Mouse (Mus musculus): ENCODE results near the gene Dixdc1. TPM values are rescaled to one million over a fixed set of nuclear protein-coding genes. Genes with fewer than 3 reads are reported as not detected.

Gene Dixdc1
- polyA plus RNA-seq, 1 experiment from 2014 or later = 31.7 TPM

DNA sequence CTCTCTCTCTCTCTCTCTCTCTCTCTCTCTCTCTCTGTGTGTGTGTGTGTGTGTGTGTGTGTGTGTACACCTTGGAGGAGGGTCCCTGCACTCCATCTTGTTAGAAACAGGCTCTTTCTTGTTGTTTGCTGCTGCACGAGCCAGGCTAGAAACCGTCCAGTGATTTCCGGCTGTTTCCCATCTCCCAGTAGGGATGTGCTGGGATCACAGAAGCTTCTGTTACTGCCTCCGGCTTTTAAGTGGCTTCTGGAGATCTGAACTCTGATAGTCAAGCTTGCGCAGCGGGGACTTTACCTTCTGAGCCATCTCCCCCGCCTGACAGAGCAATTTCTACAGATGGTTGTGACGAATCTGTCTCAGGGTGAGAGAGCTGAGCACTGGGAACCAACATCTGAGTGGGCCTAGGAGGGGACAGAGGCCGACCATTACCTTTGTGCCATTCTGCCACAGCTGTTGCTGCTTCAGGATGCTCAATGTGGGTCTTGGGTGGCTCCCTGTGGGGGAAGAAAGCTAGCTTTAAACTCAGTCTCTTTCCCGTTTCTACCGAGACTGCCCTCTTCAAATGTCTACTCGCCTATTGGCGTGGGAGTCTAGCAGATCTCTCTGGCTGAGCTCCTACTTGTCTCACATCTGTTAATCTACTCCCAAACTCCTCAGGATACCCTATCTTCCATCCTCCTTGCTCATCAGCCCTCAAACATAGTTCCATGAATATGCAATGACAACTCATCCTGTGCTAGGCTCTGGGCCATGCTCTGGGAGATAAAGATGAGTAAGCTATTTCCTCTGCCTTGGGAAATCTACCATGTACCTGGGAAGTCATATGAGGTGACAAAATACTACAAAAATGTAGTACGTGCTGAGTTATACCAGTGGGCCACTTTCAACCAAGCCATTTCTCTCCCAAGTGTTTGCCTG lies 1.8 kb upstream of the Dixdc1 start:
- no peak overlapping the region for H3K9ac ChIP-seq
- H3K4me2 ChIP-seq = no peak overlapping the region
- no peak overlapping the region for H3K4me3 ChIP-seq
- H3K27ac ChIP-seq (replicated peaks) = no peak overlapping the region
- H3K4me1 ChIP-seq (replicated peaks) = peaks cover 13% of the 10 kb centered on the region
- peaks cover 7% of the 10 kb centered on the region; the same call in 1 of the 2 replicates for H3K27me3 ChIP-seq
- no peak for ATAC-seq (ENCODE audit: low FRiP score, low read depth)
- H3K36me3 ChIP-seq = no peaks in the 10 kb centered on the region
- 90% methylated on average over 14 of the region's 14 CpGs for WGBS
- no peaks in the 10 kb centered on the region for H3K9me3 ChIP-seq

DNA sequence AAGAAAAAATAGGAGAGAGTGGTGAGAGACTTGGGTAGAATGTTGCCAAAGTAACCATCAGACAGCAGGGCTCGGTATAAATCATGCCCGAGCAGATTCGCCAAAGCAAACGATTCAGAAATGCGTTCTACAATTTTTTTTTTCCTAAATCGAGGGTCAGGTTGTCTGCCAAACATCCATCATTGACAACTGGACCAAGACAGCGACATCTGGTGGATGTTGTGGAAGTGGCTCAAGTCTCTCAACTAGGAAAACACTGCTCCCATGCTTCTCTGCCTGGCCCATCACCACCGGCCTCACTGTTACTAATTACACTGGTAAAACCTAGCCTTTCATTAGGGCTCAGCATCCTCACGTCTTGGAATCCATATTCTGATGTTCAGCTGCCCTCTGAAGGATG lies 4.3 kb downstream of the Dixdc1 start:
- Histone ChIP-seq H3K4me2 (peak overlapping the region; percentile 47), H3K9ac (no peak overlapping the region), H3K4me1 (replicated peaks) (peaks cover 17% of the 10 kb centered on the region), H3K36me3 (no peaks in the 10 kb centered on the region), H3K4me3 (no peak overlapping the region), H3K27me3 (no peaks in the 10 kb centered on the region; the same call in 1 of the 2 replicates), H3K27ac (replicated peaks) (no peak overlapping the region), H3K9me3 (no peaks in the 10 kb centered on the region)
- no peak for ATAC-seq (ENCODE audit: low FRiP score, low read depth)
- WGBS = 3% methylated on average over 9 of the region's 9 CpGs

DNA sequence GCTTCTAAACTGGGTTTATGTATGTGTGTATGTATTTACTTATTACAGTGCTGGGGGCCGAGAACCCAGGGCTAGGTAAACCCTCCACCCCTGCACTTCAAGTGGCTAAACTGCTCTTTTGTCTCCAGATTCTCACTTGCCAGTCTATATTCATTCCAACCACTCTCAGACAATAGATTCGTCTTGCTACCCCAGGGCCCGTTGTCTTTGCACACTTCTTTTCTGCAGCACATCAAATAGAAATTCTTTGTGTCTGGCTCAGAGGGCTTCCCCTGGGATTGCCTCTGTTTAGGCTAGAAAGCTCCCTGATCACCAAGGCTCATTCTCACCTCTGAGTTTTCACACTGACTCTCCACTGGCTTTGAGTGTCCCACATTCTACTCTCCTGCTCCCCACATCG lies 6.8 kb downstream of the Dixdc1 start:
- Histone ChIP-seq H3K4me3 (no peak overlapping the region), H3K4me1 (replicated peaks) (peaks cover 13% of the 10 kb centered on the region; the same call in 1 of the 2 replicates), H3K9ac (no peak overlapping the region), H3K27ac (replicated peaks) (no peak overlapping the region), H3K27me3 (no peaks in the 10 kb centered on the region), H3K4me2 (no peak overlapping the region), H3K36me3 (no peaks in the 10 kb centered on the region), H3K9me3 (no peaks in the 10 kb centered on the region)
- 5% methylated on average over 4 of the region's 4 CpGs for WGBS
- no peak for ATAC-seq (ENCODE audit: low FRiP score, low read depth)

DNA sequence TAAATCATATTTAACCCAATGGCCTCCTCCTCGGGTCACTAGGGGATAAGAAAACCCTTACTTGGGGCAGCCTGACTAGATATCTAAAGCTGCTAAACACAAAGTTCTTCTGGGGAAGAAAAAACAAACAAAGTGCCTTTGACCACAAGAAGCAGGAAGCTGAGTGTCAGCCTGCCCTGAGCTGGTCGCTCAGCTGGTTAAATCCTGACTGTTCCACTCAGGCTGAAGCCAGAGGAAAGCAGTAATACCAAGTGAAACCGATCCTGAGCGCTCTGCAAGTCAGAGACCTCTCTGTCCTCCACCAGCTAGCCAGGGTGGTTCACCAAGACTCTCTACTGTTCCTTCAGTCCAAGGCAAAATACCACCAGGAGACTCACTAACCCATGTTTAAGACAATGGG lies 9.7 kb downstream of the Dixdc1 start:
- Histone ChIP-seq H3K27me3 (no peaks in the 10 kb centered on the region), H3K4me3 (no peak overlapping the region), H3K27ac (replicated peaks) (no peak overlapping the region), H3K4me1 (replicated peaks) (peaks cover 40% of the 10 kb centered on the region), H3K36me3 (no peaks in the 10 kb centered on the region), H3K9ac (no peak overlapping the region), H3K9me3 (no peaks in the 10 kb centered on the region), H3K4me2 (no peak overlapping the region)
- no peak for ATAC-seq (ENCODE audit: low FRiP score, low read depth)
- WGBS = 65% methylated on average over 4 of the region's 4 CpGs

DNA sequence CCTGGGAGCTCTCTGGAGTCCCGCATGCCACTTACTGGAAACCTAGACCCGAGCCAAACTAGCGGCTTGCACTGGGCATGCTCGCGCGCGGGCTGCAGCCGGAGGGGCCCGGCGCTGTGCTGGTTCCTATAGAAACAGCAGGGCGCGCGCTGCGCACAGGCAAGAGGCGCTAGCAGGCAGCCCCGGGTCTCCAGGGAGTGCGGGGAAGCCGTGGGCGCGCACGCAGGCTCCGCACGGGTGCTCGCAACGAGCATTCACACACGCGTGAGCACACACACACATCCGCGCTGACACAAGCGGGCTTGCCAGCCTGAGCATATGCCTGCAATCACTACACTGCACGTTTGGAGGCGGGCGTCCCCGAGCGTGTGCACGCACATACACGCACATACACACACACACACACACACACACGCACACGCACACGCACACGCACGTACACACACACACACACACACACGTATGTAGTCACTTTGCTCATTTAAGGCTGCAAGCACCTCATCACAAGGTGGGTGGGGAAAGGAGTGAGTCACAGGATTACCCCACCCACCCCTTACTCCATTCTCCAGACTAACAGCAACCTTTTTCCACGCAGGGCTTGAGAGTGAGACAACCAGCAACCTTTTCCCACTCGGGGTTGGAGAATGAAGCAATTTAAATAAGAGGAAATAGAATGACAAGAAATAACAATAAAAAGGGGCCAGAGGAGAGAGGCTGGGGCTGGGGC lies 11.2 kb downstream of the Dixdc1 start:
- Histone ChIP-seq H3K9ac (peak overlapping the region; percentile 67), H3K9me3 (no peaks in the 10 kb centered on the region), H3K27me3 (no peaks in the 10 kb centered on the region), H3K27ac (replicated peaks) (peak overlapping the region; percentile 90), H3K4me3 (peak overlapping the region; percentile 61), H3K4me2 (peak overlapping the region; percentile 79), H3K4me1 (replicated peaks) (peaks cover 55% of the 10 kb centered on the region), H3K36me3 (no peaks in the 10 kb centered on the region)
- peak; percentile 97 for ATAC-seq (ENCODE audit: low FRiP score, low read depth)
- WGBS = under 1% methylated on average over 45 of the region's 45 CpGs

DNA sequence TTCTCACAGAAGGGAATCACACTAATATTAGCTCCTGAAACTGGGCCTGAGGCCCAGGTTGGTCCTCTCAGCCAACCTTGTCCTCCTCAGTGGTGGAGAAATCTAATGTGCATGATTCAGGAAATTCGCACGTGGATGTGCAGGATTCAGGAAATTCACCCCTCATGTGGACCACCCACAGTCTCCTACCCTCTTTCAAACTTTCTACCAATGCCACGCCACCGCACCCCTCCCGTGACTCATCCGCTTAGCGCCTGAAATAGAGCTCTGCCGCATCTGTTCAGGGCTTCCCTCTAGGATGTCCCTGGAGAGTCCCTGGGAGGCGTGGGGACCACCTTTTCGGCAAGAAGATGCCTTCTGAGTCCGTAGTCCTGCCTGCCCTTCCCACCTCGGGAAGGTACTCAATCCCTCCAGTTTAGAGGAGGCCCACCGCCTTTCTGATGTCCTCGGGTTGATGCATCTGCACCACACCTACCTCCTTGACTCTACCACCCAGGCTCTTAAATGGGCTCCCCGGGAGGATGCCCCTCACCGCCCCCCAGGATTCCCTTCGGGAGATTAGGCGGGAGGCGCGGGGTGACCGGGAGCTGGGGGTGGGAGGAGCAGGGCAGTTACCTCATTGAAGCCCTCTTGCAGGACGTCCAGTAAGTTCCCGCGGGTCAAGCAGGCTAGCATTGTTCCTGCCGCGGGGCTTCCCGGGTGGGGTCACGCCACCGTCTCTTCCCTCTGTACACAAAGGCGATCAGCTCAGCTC lies 12.0 kb downstream of the Dixdc1 start:
- Histone ChIP-seq H3K9me3 (no peaks in the 10 kb centered on the region), H3K36me3 (no peaks in the 10 kb centered on the region), H3K27ac (replicated peaks) (peak overlapping the region; percentile 90), H3K4me1 (replicated peaks) (peaks cover 61% of the 10 kb centered on the region), H3K4me2 (peak overlapping the region; percentile 79), H3K27me3 (no peaks in the 10 kb centered on the region), H3K4me3 (peak overlapping the region; percentile 61), H3K9ac (peak overlapping the region; percentile 67)
- no peak; the same call in 1 of the 2 replicates for ATAC-seq (ENCODE audit: low FRiP score, low read depth)
- WGBS = 1% methylated on average over 30 of the region's 30 CpGs

DNA sequence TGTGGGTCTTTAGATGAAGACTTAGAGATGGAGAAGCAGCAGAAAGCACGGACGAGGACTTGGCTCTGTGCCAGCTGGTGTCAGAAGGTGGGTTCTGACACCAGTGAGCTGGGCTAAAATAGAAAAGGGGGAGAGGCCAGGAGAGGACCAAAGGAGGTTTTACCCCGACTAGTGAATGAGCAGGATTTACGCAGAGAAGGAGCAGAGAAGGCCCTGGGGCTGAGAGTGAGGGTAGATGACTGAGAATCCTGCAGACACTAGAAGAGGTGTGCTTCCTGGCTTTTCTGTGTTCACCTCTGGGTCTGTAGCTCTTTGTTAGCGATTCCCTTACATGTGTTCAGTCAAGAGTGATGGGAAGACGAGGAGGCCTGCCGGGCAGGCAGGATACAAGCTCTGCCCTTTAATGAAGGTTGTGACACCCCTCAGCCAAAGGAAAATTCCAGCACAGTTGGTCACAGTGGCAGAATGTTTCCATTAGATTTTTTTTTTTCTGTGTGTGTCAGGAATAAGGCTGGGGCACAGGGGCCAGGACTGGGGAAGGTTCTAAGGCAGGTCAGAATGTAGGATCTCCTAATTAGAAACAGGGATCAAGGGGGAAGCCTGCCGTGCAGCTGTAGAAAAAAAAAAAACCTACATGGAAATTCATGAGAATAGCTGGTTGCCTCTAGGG lies 13.3 kb downstream of the Dixdc1 start:
- no peak for ATAC-seq (ENCODE audit: low FRiP score, low read depth)
- H3K4me3 ChIP-seq = peak overlapping the region; percentile 61
- H3K4me1 ChIP-seq (replicated peaks) = peaks cover 66% of the 10 kb centered on the region
- no peaks in the 10 kb centered on the region for H3K36me3 ChIP-seq
- no peaks in the 10 kb centered on the region for H3K27me3 ChIP-seq
- H3K9me3 ChIP-seq = no peaks in the 10 kb centered on the region
- peak overlapping the region; percentile 90 for H3K27ac ChIP-seq (replicated peaks)
- H3K9ac ChIP-seq = no peak overlapping the region; the same call in 1 of the 2 replicates
- peak overlapping the region; percentile 79 for H3K4me2 ChIP-seq
- WGBS = 22% methylated on average over 8 of the region's 8 CpGs

DNA sequence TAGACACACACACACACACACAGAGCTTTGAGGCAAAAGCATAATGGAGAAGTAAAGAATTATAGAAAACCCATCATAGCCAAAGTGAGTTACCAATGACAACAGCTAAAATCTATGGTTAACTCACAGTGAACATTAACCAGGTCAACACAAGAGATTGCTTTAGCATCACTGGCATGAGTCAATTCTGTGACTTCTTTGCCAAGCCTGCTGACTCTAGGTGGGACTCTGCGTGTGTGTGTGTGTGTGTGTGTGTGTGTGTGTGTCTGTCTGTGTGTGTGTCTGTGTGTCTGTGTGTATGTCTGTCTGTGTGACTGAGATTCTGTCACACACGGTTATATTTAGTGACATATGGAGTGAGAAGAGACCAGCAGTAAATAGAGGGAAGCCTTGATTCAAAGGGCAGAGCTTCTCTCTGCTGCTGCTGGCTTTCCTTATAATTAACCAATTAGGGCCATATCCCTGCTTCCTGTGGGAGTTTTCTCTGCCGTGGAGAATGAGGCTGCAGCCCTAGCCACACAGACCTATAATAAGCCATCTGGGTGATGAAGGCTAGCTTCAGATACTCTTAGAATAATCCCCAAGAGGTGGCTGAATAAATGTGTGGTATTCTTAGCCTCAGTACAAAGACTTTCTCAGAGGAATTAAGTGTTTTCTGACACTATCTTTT lies 14.5 kb downstream of the Dixdc1 start:
- peaks cover 66% of the 10 kb centered on the region for H3K4me1 ChIP-seq (replicated peaks)
- no peak overlapping the region for H3K4me3 ChIP-seq
- no peaks in the 10 kb centered on the region for H3K9me3 ChIP-seq
- no peaks in the 10 kb centered on the region for H3K27me3 ChIP-seq
- no peaks in the 10 kb centered on the region for H3K36me3 ChIP-seq
- H3K9ac ChIP-seq = no peak overlapping the region
- H3K4me2 ChIP-seq = peak overlapping the region; percentile 79
- H3K27ac ChIP-seq (replicated peaks) = peak overlapping the region; percentile 43
- 31% methylated on average over 3 of the region's 3 CpGs for WGBS
- no peak for ATAC-seq (ENCODE audit: low FRiP score, low read depth)

DNA sequence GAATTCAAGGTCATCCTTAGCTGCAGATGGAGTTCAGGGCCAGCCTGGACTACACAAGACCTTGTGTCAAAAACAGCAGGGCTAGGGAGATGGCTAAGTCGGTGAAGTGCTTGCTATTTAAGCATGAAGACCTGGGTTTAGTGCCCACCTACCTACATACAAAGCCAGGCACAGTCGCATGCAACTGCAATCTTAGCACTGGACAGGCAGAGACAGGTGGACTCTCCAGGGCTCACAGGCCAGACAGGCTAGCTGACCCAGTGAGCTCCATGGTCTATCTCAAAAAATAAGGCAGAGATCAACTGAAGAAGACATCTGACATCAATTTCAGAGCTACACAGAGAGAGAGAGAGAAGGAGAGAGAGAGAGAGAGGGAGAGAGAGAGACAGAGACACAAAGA lies 15.2 kb downstream of the Dixdc1 start:
- 74% methylated on average over 2 of the region's 2 CpGs for WGBS
- H3K4me1 ChIP-seq (replicated peaks) = peaks cover 66% of the 10 kb centered on the region
- no peaks in the 10 kb centered on the region for H3K9me3 ChIP-seq
- no peaks in the 10 kb centered on the region for H3K36me3 ChIP-seq
- peak overlapping the region; percentile 79 for H3K4me2 ChIP-seq
- H3K27me3 ChIP-seq = no peaks in the 10 kb centered on the region
- H3K27ac ChIP-seq (replicated peaks) = peak overlapping the region; percentile 59
- no peak for ATAC-seq (ENCODE audit: low FRiP score, low read depth)
- H3K9ac ChIP-seq = no peak overlapping the region
- H3K4me3 ChIP-seq = no peak overlapping the region

DNA sequence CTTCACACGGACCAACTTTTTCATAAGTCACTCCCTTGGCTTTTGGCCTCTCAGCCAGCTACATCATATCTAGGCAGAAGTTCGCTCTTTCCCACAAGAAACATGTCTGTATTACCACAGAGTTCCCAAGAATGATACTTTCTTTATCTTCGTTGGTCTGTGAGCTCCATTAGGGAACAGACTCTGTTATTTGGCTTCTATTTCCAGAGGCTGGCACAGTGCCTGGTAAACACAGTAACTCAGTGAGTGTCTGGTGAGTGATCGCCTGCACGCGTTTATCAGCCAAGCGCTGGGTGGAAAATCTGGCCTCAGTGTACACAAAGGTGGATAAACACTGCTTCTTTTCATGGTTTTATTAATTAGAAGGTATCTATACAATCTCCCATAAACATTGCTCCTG lies 15.9 kb downstream of the Dixdc1 start:
- no peak overlapping the region; the same call in 1 of the 2 replicates for H3K4me3 ChIP-seq
- WGBS = 34% methylated on average over 7 of the region's 7 CpGs
- H3K4me2 ChIP-seq = peak overlapping the region; percentile 38
- peak overlapping the region; percentile 59 for H3K27ac ChIP-seq (replicated peaks)
- H3K27me3 ChIP-seq = no peaks in the 10 kb centered on the region
- H3K36me3 ChIP-seq = no peaks in the 10 kb centered on the region
- peaks cover 59% of the 10 kb centered on the region for H3K4me1 ChIP-seq (replicated peaks)
- no peak for ATAC-seq (ENCODE audit: low FRiP score, low read depth)
- H3K9ac ChIP-seq = no peak overlapping the region
- H3K9me3 ChIP-seq = no peaks in the 10 kb centered on the region

DNA sequence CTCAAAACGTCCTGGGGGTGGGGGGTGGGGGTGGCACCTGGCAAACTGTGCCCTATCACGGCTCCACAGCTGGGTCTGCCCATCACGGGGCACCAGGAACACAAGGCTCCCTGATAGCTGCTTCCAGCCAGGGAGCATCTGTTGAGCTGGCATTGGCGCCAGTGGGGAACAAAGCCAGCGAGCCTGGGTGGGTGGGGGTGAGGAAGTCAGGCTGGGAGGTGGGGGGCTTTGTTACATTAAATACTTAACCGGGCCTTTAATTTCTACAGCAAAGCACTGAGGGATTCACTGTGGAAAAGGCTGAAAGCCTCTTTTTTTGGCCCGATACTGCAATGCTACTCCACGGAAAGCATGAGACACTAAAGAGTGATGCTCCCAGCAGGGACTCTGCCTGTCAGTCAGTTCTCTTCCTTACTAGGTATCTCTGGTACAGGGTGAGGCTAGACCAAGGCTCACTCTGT lies 16.8 kb downstream of the Dixdc1 start:
- no peak overlapping the region for H3K9ac ChIP-seq
- H3K27ac ChIP-seq (replicated peaks) = peak overlapping the region; percentile 59
- peak; percentile 43; the same call in 1 of the 2 replicates for ATAC-seq (ENCODE audit: low FRiP score, low read depth)
- 20% methylated on average over 8 of the region's 8 CpGs for WGBS
- peaks cover 56% of the 10 kb centered on the region for H3K4me1 ChIP-seq (replicated peaks)
- no peaks in the 10 kb centered on the region for H3K27me3 ChIP-seq
- peak overlapping the region; percentile 38 for H3K4me2 ChIP-seq
- H3K9me3 ChIP-seq = no peaks in the 10 kb centered on the region
- no peak overlapping the region for H3K4me3 ChIP-seq
- no peaks in the 10 kb centered on the region for H3K36me3 ChIP-seq
